Mouse (Mus musculus) heart, embryonic 16.5 days (tissue): ENCODE results near the gene Armh2. TPM values are rescaled to one million over a fixed set of nuclear protein-coding genes. Genes with fewer than 3 reads are reported as not detected.

ENCODE experiments used
- ATAC-seq: fragments of 200-750 bp; cut with Nextera tagmentation; replicated peaks from 2 replicates; pipeline ENCODE4 v1.8.0; 2017; ENCODE audit warnings: moderate number of reproducible peaks; ENCODE audit not compliant: insufficient read depth, low FRiP score; ENCODE audit errors: extremely low read depth
- H3K27ac ChIP-seq: fragments of 300-500 bp; sonication (generic); 2 replicates; pipeline ENCODE4 v1.5.1; 2014; ENCODE audit warnings: mild to moderate bottlenecking, low read length, control low read depth, moderate library complexity
- H3K27me3 ChIP-seq: fragments of 300-500 bp; sonication (generic); 2 replicates; pipeline ENCODE4 v1.6.1; 2014; ENCODE audit warnings: low read length, mixed read lengths; ENCODE audit not compliant: control insufficient read depth, insufficient read depth
- H3K36me3 ChIP-seq: fragments of 300-500 bp; sonication (generic); 2 replicates; pipeline ENCODE4 v1.6.1; 2014; ENCODE audit not compliant: control insufficient read depth, insufficient read depth
- H3K4me1 ChIP-seq: fragments of 300-500 bp; sonication (generic); 2 replicates; pipeline ENCODE4 v1.6.1; 2014; ENCODE audit warnings: low read length, mixed read lengths; ENCODE audit not compliant: control insufficient read depth, insufficient read depth
- H3K4me2 ChIP-seq: fragments of 300-500 bp; sonication (generic); 2 replicates; pipeline ENCODE4 v1.6.1; 2014; ENCODE audit warnings: low read depth, mild to moderate bottlenecking, control low read depth, low read length
- H3K4me3 ChIP-seq: fragments of 300-500 bp; sonication (generic); 2 replicates; pipeline ENCODE4 v1.5.1; 2014; ENCODE audit warnings: mild to moderate bottlenecking, control low read depth, low read length
- H3K9ac ChIP-seq: fragments of 300-500 bp; sonication (generic); 2 replicates; pipeline ENCODE4 v1.6.1; 2014; ENCODE audit warnings: low read length, control low read depth
- H3K9me3 ChIP-seq: fragments of 300-500 bp; sonication (generic); replicated peaks from 2 replicates; pipeline ENCODE4 v1.6.1; 2016; ENCODE audit warnings: low read length; ENCODE audit not compliant: control insufficient read depth
- WGBS: fragments of 180-500 bp; shearing (Covaris S2); extraction: QIAGEN DNeasy Blood & Tissue Kit; methylation state at CpG from one replicate; pipeline ENCODE4 v1.1.7; 2014; 5-methylcytosine and 5-hydroxymethylcytosine counted together
- polyA plus RNA-seq: library from polyadenylated mRNA; unstranded; fragments of >200 nt; fragmentation: Nextera tagmentation; extraction: Ambion mirVana; gene quantifications from 2 replicates; pipeline ENCODE4 v1.2.1, GENCODE M21; 2015

The Armh2 gene
- polyA plus RNA-seq, 1 experiment from 2014 or later: not detected

DNA sequence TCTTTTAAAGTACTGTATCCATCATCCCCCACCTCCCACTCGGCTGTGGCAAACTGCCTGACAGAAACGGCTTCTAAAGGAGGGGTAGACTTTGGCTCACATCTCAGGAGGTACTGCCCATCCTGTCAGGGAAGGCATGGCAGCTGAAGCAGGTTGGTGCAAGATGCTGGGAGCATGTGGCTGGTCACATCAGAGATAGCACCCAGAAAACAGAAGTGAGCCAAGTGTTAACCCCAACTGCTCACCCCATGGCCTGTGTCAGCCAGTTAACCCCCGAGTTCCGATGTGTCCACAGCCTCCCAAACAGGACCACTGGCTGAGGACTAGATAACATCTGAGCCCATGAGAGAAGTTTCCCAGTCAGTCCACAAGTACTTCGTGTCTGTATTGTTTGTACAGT, 25.4 kb upstream of the Armh2 start:
- peaks cover 12% of the 10 kb centered on the region for H3K4me1 ChIP-seq
- 0 out of 2 replicates have a peak, but pooled peaks cover 2% of the 10 kb centered on the region for H3K9me3 ChIP-seq
- H3K4me2 ChIP-seq: no peak overlapping the region
- WGBS: 66% methylated on average over 5 of the region's 5 CpGs
- no peak overlapping the region for H3K27ac ChIP-seq
- H3K9ac ChIP-seq: no peak overlapping the region
- H3K4me3 ChIP-seq: no peak overlapping the region
- H3K36me3 ChIP-seq: peaks cover 22% of the 10 kb centered on the region
- no peaks in the 10 kb centered on the region for H3K27me3 ChIP-seq
- no peak for ATAC-seq

DNA sequence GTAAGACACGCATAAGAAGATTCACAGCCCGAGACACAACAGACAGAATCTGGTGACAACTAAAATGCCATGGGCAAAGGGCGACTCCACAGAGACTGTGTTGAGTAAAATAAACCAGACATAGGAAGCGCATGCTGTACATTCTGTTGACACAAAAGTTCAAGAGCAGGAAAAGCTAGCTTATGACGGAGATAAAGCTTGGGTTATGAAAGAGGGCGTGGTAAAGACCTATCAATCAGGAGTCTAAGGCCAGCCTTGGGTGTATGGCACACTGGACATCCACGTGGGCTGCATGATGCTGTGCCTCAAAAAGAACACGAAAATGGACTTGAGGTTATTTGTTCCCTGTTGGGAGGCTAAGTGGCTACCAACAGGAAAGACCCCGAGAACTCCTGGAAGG, 24.6 kb upstream of the Armh2 start:
- H3K4me3 ChIP-seq: no peak overlapping the region
- no peak overlapping the region for H3K27ac ChIP-seq
- no peak overlapping the region for H3K4me2 ChIP-seq
- peaks cover 22% of the 10 kb centered on the region for H3K36me3 ChIP-seq
- H3K4me1 ChIP-seq: peaks cover 8% of the 10 kb centered on the region
- WGBS: 59% methylated on average over 9 of the region's 9 CpGs
- no peak overlapping the region for H3K9ac ChIP-seq
- H3K27me3 ChIP-seq: no peaks in the 10 kb centered on the region
- 0 out of 2 replicates have a peak, but pooled peaks cover 2% of the 10 kb centered on the region for H3K9me3 ChIP-seq
- no peak for ATAC-seq

DNA sequence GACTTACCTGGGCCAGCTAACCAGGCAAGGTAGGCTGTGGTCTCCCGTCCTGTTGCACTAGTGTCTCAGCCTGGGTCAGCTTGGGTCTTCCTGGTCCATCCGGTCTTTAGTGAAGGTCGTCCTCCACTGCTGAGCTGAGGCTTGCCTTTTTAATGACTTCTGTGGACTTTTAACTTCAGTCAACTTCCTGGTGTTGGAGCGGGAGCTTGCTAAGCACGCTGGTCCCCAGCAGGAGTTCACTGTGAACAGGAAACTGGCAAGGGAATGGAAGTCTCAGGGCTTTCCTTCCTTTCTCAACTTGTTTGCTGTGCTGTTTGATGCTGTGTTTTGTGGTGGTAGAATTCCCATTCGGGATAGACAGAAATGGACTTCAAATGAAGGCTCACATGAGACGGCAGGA, 23.4 kb upstream of the Armh2 start:
- no peak overlapping the region for H3K4me3 ChIP-seq
- peaks cover 26% of the 10 kb centered on the region for H3K36me3 ChIP-seq
- H3K27me3 ChIP-seq: no peaks in the 10 kb centered on the region
- no peak overlapping the region for H3K9ac ChIP-seq
- H3K4me1 ChIP-seq: peaks cover 8% of the 10 kb centered on the region
- H3K27ac ChIP-seq: no peak overlapping the region
- 70% methylated on average over 7 of the region's 7 CpGs for WGBS
- no peak for ATAC-seq
- H3K4me2 ChIP-seq: no peak overlapping the region
- H3K9me3 ChIP-seq: 0 out of 2 replicates have a peak, but pooled peaks cover 2% of the 10 kb centered on the region

DNA sequence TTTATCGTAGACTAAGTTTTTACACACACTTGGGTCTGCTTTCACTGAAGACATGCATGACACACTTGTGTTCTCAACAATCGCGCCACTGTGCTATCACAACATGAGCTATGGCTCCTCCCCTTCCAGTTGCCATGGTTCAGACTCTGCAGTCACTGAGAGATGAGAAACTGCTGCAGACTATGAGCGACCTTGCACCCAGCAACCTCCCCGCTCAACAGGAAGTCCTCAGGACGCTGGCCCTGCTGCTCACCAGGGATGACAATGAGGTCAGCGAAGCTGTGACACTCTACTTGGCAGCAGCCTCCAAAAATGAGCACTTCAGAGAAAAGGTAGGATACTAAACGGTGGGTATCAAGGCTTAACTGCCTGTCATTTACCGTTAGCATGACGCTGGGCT, 19.5 kb upstream of the Armh2 start:
- Histone ChIP-seq H3K9ac (no peak overlapping the region), H3K27me3 (no peaks in the 10 kb centered on the region), H3K9me3 (0 out of 2 replicates have a peak, but pooled peaks cover 2% of the 10 kb centered on the region), H3K4me1 (no peaks in the 10 kb centered on the region), H3K4me3 (no peak overlapping the region), H3K36me3 (peaks cover 31% of the 10 kb centered on the region), H3K4me2 (no peak overlapping the region), H3K27ac (no peak overlapping the region)
- no peak for ATAC-seq
- WGBS: 66% methylated on average over 10 of the region's 10 CpGs

DNA sequence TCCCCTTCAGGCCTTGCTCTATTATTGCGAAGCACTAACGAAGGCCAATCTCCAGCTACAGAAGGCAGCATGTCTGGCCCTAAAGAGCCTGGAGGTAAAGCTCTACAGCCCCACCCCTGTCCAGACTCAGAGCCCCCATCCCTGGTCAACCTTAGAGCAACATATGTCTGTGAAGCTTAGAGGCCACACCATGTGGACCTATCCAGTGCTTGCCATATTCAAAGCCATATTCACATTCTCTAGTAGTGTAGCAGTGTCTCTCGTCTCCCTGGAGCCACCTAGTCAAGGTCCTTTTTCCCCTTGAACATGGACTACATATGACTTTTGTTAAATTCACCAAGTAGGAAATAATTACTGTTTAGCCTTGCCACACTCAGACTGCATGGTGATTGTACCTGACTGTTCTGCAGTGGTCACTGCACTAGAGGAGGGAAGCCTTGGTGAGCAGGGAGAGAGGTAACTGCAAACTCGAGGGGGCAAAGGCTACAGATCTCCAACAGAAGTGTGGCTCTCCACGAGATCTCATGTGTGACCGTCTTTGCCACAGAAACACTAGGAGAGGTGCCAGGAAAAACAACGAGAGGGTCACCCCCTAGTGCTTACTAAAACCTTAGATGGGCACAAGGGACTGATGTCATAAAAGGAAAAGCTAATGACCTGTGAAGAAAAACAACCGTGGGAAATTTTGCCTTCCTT, 17.2 kb upstream of the Armh2 start:
- H3K9ac ChIP-seq: no peak overlapping the region
- no peak overlapping the region for H3K27ac ChIP-seq
- 61% methylated on average over 8 of the region's 8 CpGs for WGBS
- H3K9me3 ChIP-seq: no peaks in the 10 kb centered on the region
- H3K4me2 ChIP-seq: no peak overlapping the region
- no peak for ATAC-seq
- H3K27me3 ChIP-seq: no peaks in the 10 kb centered on the region
- H3K36me3 ChIP-seq: peaks cover 22% of the 10 kb centered on the region
- H3K4me3 ChIP-seq: no peak overlapping the region
- no peaks in the 10 kb centered on the region for H3K4me1 ChIP-seq

DNA sequence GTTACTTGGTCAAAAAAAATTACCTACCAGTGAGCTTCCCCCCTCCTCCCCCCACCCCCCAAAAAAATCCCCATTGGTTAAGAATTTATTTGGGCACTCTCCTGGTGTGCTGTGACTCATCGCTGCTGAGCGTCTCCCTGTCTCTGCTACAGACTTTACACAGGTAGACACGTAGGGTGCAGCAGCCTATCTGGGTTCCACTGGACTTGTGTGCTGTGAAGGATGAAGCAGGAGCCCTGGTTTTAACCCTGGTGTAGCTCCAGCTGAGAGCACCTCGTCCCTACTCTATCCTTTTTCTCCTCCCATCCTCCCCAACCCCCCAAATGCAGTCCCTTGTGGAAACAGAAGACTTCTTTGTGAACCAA, 16.7 kb upstream of the Armh2 start:
- no peaks in the 10 kb centered on the region for H3K4me1 ChIP-seq
- WGBS: 55% methylated on average over 4 of the region's 4 CpGs
- no peak overlapping the region for H3K9ac ChIP-seq
- H3K4me2 ChIP-seq: no peak overlapping the region
- peaks cover 20% of the 10 kb centered on the region for H3K36me3 ChIP-seq
- no peaks in the 10 kb centered on the region for H3K27me3 ChIP-seq
- H3K27ac ChIP-seq: no peak overlapping the region
- no peak overlapping the region for H3K4me3 ChIP-seq
- H3K9me3 ChIP-seq: no peaks in the 10 kb centered on the region
- ATAC-seq: no peak

DNA sequence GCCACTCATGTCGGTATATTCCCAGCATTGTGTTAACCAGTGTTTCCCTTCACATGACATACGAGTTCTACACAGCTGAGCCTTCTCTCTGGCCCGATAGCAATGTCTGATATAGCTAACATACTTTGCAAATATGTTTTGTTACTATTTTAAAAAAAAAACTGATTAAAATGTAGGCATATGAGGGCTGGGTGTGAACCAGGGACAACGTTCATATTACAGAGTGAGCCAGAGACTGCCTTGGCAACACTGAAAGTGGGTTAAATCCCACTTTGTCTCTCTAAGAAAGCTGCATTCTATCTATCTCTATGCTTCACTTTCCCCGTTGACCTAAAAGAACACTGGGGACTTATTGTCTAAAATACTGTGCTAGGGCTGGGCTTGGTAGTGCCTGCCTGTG, 11.9 kb upstream of the Armh2 start:
- Histone ChIP-seq H3K9me3 (no peaks in the 10 kb centered on the region), H3K4me1 (no peaks in the 10 kb centered on the region), H3K4me3 (no peak overlapping the region), H3K4me2 (no peak overlapping the region), H3K27ac (no peak overlapping the region), H3K9ac (no peak overlapping the region), H3K27me3 (no peaks in the 10 kb centered on the region), H3K36me3 (peaks cover 14% of the 10 kb centered on the region)
- WGBS: 83% methylated on average over 5 of the region's 5 CpGs
- no peak for ATAC-seq

DNA sequence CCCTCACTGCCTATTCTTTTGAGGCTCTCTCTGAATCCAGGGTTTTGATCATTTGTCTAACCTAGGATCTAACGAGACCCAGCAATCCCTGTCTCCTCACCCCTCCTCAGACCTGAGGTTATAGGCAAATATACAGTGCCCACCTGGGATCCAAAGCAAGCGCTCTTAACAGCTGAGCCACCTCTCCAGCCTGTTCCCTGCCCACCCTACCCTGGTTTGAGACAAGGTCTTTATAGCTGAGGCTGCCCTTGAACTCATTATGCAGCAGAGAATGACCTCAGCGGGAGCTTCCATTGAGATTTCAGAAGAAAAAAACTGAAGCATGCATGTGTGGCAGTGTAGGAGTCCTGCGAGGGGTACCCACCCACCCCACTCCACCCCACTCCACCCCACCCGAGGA, 6.5 kb upstream of the Armh2 start:
- Histone ChIP-seq H3K4me3 (no peak overlapping the region), H3K9ac (no peak overlapping the region), H3K4me1 (peaks cover 13% of the 10 kb centered on the region; the same call in 1 of the 2 replicates), H3K9me3 (no peaks in the 10 kb centered on the region), H3K27me3 (no peaks in the 10 kb centered on the region), H3K4me2 (no peak overlapping the region), H3K36me3 (peaks cover 6% of the 10 kb centered on the region; the same call in 1 of the 2 replicates), H3K27ac (peak overlapping the region; percentile 52; the same call in 1 of the 2 replicates)
- WGBS: 86% methylated on average over 5 of the region's 5 CpGs
- ATAC-seq: no peak

DNA sequence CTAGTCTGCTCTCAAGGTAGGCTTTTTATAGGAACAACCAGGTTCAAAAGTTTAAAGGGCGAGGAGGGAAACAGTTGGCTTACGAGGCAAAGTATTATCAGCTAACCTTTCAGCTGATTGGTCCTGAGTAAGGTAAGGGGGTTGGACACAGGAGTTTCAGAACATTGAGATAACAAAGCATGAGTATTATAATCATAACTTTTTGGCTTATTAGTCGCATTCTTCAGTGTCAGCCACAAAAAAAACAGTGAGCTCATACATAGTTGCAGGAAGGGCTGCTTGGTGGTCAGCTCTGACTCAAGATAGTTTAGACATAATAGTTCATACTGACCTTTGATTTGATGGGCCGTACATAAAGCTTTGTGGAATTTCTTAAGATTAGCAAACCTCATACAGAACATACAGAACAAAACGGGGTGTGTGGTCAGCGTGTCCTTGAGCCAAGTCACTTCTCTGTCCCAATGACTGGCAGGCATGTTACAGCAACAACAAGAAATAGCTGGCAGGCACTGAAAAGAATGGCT, 5.4 kb upstream of the Armh2 start:
- Histone ChIP-seq H3K4me2 (no peak overlapping the region), H3K9ac (no peak overlapping the region), H3K4me1 (peaks cover 13% of the 10 kb centered on the region; the same call in 1 of the 2 replicates), H3K4me3 (no peak overlapping the region), H3K27ac (peak overlapping the region; percentile 74), H3K9me3 (no peaks in the 10 kb centered on the region), H3K36me3 (peaks cover 6% of the 10 kb centered on the region; the same call in 1 of the 2 replicates), H3K27me3 (no peaks in the 10 kb centered on the region)
- whole genome bisulfite sequencing: 42% methylated on average over 6 of the region's 6 CpGs
- ATAC-seq: peak; percentile 82
